Mouse (Mus musculus) layer of hippocampus, postnatal 25 days (tissue): ENCODE measurements around the gene Defb28. TPM values are rescaled to one million over a fixed set of nuclear protein-coding genes. Genes with fewer than 3 reads are reported as not detected.

Experiments
- DNase-seq, 2 experiments: peaks; one replicate each; pipeline ENCODE4 v3.0.0; 2022; ENCODE audit warnings: mixed read lengths in 2 of 2, low spot score in 1 of 2; ENCODE audit errors: extremely low spot score in 1 of 2
- total RNA-seq, 2 experiments: library from RNA; stranded (reverse); gene quantifications; 2 replicates each; pipeline ENCODE4 v1.2.3; 2021

The Defb28 gene
- total RNA-seq, 2 experiments from 2014 or later: not detected

DNA sequence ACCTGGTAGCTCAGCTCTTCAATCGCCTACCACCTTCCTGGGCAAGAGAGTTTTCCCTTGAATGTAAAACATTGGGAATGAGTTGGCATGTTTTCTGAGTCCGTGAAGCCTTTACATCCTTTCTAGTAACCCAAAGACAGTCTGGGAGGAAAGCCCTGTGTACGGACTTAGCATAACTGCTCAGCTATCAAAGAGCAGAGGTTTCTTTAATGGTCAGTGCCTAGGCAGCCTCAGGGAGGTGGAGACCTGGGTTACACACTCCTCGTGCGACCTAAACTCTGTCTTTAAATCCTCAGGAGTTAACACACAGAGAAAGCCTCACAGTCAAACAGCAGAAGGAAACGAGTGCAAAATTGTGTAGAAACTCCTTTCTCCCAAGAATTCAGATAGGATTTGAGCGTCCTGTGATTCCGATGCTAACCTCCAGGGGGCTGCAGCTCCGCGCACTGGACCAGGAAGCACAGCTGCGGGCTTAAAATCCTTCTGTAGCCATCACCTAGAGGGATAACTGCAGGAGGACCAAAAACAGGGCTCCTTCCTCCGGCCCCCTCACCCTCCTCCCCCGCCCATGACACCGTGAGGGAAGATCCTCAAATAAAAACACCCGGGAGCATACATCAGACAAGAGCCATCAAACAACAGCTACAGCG lies 35.8 kb downstream of the Defb28 start:
- peak; percentile 54 to 75 for DNase-seq

DNA sequence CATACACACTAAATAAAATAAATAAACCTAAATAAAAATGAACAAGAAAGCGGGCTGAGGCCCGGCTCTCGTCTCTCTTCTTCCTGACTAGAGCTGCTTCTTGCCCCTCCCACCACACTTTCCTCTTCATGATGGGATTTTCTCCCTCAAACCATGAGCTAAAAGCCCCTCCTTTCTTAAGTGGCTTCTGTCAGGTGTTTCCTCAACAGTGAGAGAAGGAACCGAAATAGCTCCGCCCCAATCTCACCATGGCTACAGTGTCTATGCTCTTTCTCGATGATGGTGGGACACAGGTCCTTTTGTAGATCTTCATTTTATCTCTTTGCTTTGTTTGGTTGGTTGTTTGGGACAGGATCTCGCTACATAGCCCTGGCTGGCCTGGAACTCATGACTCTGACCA lies 38.6 kb downstream of the Defb28 start:
- no peak for DNase-seq

DNA sequence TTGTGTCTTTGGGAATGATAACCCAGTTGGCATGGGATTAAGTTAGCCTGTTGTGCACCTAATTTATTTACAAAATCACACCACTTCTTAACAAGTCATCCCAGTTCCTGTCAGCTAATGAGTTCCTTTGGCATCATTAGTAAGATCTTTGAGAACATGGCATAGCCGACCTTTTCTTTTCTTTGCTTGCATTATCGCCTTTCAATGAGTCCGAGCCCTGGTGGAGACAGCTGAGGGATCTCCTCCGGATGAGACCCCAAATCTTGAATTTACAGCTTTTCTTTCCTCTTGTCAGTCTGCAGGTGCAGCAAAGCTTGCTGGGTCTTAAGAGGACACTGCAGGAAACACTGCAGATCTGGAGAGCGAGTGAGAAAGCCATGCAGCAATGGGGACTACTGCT lies 51.0 kb downstream of the Defb28 start, which contains the start of gene Gm17416:
TSS of gene Gm17416 (plus strand) at position 301 of the 400 bp plus-strand sequence.
- DNase-seq: no peak

DNA sequence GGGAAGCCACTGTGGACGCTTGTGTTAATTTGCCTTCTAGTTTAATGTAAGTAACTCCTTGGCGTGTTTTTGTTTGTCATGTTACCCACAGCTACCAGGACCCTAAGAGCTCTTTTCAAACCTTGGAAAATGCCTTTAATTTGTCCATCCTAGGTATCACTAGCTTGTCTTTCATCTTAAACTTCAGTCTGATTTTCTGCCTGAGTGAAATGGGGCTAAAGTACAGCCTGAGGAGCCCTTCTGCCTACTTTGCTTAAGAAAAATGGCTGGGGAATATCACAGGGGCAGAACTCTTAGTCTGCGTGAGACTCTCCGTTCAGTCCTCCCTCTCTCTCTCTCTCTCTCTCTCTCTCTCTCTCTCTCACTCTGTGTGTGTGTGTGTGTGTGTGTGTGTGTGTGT lies 51.8 kb downstream of the Defb28 start:
- DNase-seq: no peak

GRCm38 (mm10) chr2:152570313-152570712 lies 52.3 kb downstream of the Defb28 start:
- DNase-seq: no peak

Other genes with a start within 250 kb of the Defb28 start
- 10 to 100 TPM; 56.1 to 58.2 TPM for gene Tbc1d20, start 224.4 kb upstream of the Defb28 start, total RNA-seq
- gene Rbck1, start 185.6 kb upstream of the Defb28 start, total RNA-seq: 100 to 1,000 TPM in 1 of 2 experiments, 10 to 100 TPM in 1; 96.3 to 110 TPM
- gene Trib3, start 174.2 kb upstream of the Defb28 start, total RNA-seq: under 1 TPM; 0.23 to 0.39 TPM
- gene Nrsn2, start 141.6 kb upstream of the Defb28 start, total RNA-seq: 10 to 100 TPM; 60.6 to 76.6 TPM
- gene Sox12, start 120.2 kb upstream of the Defb28 start, total RNA-seq: 10 to 100 TPM; 16.4 to 19.8 TPM
- 10 to 100 TPM; 10.7 to 11.6 TPM for gene Zcchc3, start 103.2 kb upstream of the Defb28 start, total RNA-seq
- 1 to 10 TPM; 1.7 to 2.7 TPM for gene 6820408C15Rik, start 102.7 kb upstream of the Defb28 start, total RNA-seq
- not detected for gene Defb23, start 53.6 kb upstream of the Defb28 start, total RNA-seq
- not detected for gene Defb20, start 41.2 kb upstream of the Defb28 start, total RNA-seq
- gene Defb22, start 28.1 kb upstream of the Defb28 start, total RNA-seq: not detected
- gene Defb26, start 6.6 kb upstream of the Defb28 start, total RNA-seq: not detected
- not detected for gene Defb29, start 21.8 kb downstream of the Defb28 start, total RNA-seq
- not detected for gene Gm17416, start 51.1 kb downstream of the Defb28 start, total RNA-seq
- not detected for gene Defb21, start 54.5 kb downstream of the Defb28 start, total RNA-seq
- gene Defb19, start 62.1 kb downstream of the Defb28 start, total RNA-seq: not detected
- not detected for gene Defb45, start 81.1 kb downstream of the Defb28 start, total RNA-seq
- gene Defb36, start 86.1 kb downstream of the Defb28 start, total RNA-seq: not detected
- not detected for gene Defb25, start 104.8 kb downstream of the Defb28 start, total RNA-seq
- 1 to 10 TPM in 1 of 2 experiments, under 1 TPM in 1; 0.98 to 1.5 TPM for gene Rem1, start 108.7 kb downstream of the Defb28 start, total RNA-seq
- 10 to 100 TPM; 78.4 to 81.8 TPM for gene H13, start 151.2 kb downstream of the Defb28 start, total RNA-seq
- 10 to 100 TPM; 21.2 to 22.8 TPM for gene Mcts2, start 168.8 kb downstream of the Defb28 start, total RNA-seq
- gene Id1, start 218.0 kb downstream of the Defb28 start, total RNA-seq: 10 to 100 TPM; 19.6 to 22.4 TPM
- 1 to 10 TPM; 2.0 to 2.7 TPM for gene Cox4i2, start 235.9 kb downstream of the Defb28 start, total RNA-seq